Mouse (Mus musculus) G1E (cell line): ENCODE measurements around the gene Myt1l.

Experiments used
- CTCF ChIP-seq: IDR thresholded peaks from 2 replicates; pipeline ENCODE4 v1.5.1; 2012; ENCODE audit warnings: low read depth, low read length, inconsistent platforms, mixed read lengths
- GATA2 ChIP-seq: IDR thresholded peaks from 2 replicates; pipeline ENCODE4 v1.6.1; 2012; ENCODE audit warnings: low read depth, low read length, inconsistent platforms, borderline replicate concordance
- POLR2AphosphoS5 ChIP-seq: IDR thresholded peaks from 2 replicates; pipeline ENCODE4 v1.6.1; 2012; ENCODE audit warnings: low read depth, low read length, inconsistent platforms; ENCODE audit not compliant: insufficient replicate concordance

DNA sequence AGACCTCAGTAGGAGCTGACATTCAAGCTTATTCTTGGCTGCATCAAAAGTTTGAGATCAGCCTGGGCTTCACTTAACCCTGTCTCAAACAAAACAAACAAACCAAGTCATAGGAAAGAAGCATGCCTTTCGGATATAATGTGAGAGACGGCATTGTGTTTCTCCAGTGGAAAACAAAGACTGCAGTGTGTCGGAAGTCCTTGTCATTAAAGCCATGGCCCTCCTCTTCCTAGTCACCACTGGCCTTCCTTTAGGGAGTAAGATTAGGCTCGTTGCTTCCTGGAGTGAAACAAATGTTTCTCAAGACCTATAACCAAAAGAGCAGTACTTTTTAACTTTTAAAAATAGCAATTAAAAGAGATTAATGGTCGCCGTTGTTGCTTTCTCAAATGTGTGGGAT lies 422.9 kb downstream of the Myt1l start:
- TF ChIP-seq CTCF (no peak), POLR2AphosphoS5 (no peak), GATA2 (no peak)
